Mouse (Mus musculus) inflammation-experienced regulatory T-cells (primary cell): ENCODE results near the gene Trim61. TPM values are rescaled to one million over a fixed set of nuclear protein-coding genes. Genes with fewer than 3 reads are reported as not detected.

Source experiments
- polyA plus RNA-seq, 2 experiments: library from polyadenylated mRNA; unstranded; fragments of 100-300 nt; shearing (Covaris generic); gene quantifications; one replicate each; pipeline ENCODE4 v1.2.1; 2017

Trim61 gene
- under 1 TPM in 1 of 2 experiments, not detected in 1; 0.11 TPM for polyA plus RNA-seq

GRCm38 (mm10) chr8:65018423-65018822, at the start of gene Trim61, which contains the start of gene Trim60:
Trim61 (minus strand) TSS chr8:65018523.
Trim60 (minus strand) TSS chr8:65018584.

GRCm38 (mm10) chr8:65037117-65037533, 18.8 kb upstream of the Trim61 start, which contains the start of gene Apela:
Apela (minus strand) TSS chr8:65037336.

GRCm38 (mm10) chr8:64987731-64988130, 30.6 kb downstream of the Trim61 start, which contains the start of gene Trim75:
Trim75 (minus strand) TSS chr8:64987831.

Other genes with a start within 250 kb of the Trim61 start
- 10 to 100 TPM; 16.4 to 21.2 TPM for gene Klhl2, start 168.5 kb downstream of the Trim61 start, polyA plus RNA-seq
- 10 to 100 TPM; 83.6 to 94.8 TPM for gene Tmem192, start 71.3 kb downstream of the Trim61 start, polyA plus RNA-seq
- 1 to 10 TPM in 1 of 2 experiments, under 1 TPM in 1; 0.24 to 1.2 TPM for gene Trim75, start 30.7 kb downstream of the Trim61 start, polyA plus RNA-seq
- under 1 TPM; 0.10 to 0.59 TPM for gene Trim60, start 61 bp upstream of the Trim61 start, polyA plus RNA-seq
- gene Apela, start 18.8 kb upstream of the Trim61 start, polyA plus RNA-seq: not detected
- not detected for gene Gm10663, start 56.5 kb upstream of the Trim61 start, polyA plus RNA-seq
- 1 to 10 TPM in 1 of 2 experiments, under 1 TPM in 1; 0.24 to 1.1 TPM for gene BC030870, start 111.0 kb upstream of the Trim61 start, polyA plus RNA-seq